Mouse (Mus musculus) heart, postnatal 0 days (tissue): ENCODE measurements at regions not wholly inside any gene's neighbourhood (a gene's known extent, or its start where the extent isn't known, plus 50 kb on each side); places are given as distances from the start of the nearest gene placed in this dataset.

Experiments
- ATAC-seq: fragments of 200-750 bp; cut with Nextera tagmentation; 2 replicates; pipeline ENCODE4 v1.8.0; 2017; ENCODE audit warnings: low read depth, moderate number of reproducible peaks, moderate library complexity; ENCODE audit not compliant: insufficient read depth
- DNase-seq: peaks from one replicate; pipeline ENCODE4 v3.0.0-alpha.2; 2016; ENCODE audit warnings: low spot score
- H3K27ac ChIP-seq: fragments of 300-500 bp; sonication (generic); 2 replicates; pipeline ENCODE4 v1.5.1; 2014; ENCODE audit warnings: low read depth, mild to moderate bottlenecking
- H3K27me3 ChIP-seq: fragments of 300-500 bp; sonication (generic); 2 replicates; pipeline ENCODE4 v1.6.1; 2014; ENCODE audit warnings: low read length, mixed read lengths; ENCODE audit not compliant: control insufficient read depth, insufficient read depth
- H3K36me3 ChIP-seq: fragments of 300-500 bp; sonication (generic); replicated peaks from 2 replicates; pipeline ENCODE4 v1.6.1; 2014; ENCODE audit warnings: low read length, mixed read lengths; ENCODE audit not compliant: control insufficient read depth, insufficient read depth
- H3K4me1 ChIP-seq: fragments of 300-500 bp; sonication (generic); 2 replicates; pipeline ENCODE4 v1.6.1; 2014; ENCODE audit warnings: antibody characterized with exemption; ENCODE audit not compliant: control insufficient read depth, insufficient read depth
- H3K4me2 ChIP-seq: fragments of 300-500 bp; sonication (generic); 2 replicates; pipeline ENCODE4 v1.6.1; 2014; ENCODE audit warnings: low read depth, mild to moderate bottlenecking, low read length, moderate library complexity
- H3K4me3 ChIP-seq: fragments of 300-500 bp; sonication (generic); 2 replicates; pipeline ENCODE4 v1.5.1; 2014; ENCODE audit warnings: low read depth, low read length
- H3K9ac ChIP-seq: fragments of 300-500 bp; sonication (generic); replicated peaks from 2 replicates; pipeline ENCODE4 v1.6.1; 2014; ENCODE audit warnings: low read depth, low read length, mixed read lengths
- H3K9me3 ChIP-seq: fragments of 300-500 bp; sonication (generic); replicated peaks from 2 replicates; pipeline ENCODE4 v1.6.1; 2016; ENCODE audit warnings: low read length; ENCODE audit not compliant: control insufficient read depth
- CTCF ChIP-seq: IDR thresholded peaks from 2 replicates; pipeline ENCODE4 v1.5.1; 2016; ENCODE audit warnings: antibody characterized with exemption, control low read depth, low read depth
- EP300 ChIP-seq: IDR thresholded peaks from 2 replicates; pipeline ENCODE4 v1.6.1; 2016; ENCODE audit warnings: antibody characterized with exemption, low read depth
- WGBS: fragments of 180-500 bp; shearing (Covaris S2); extraction: QIAGEN DNeasy Blood & Tissue Kit; methylation state at CpG from one replicate; pipeline ENCODE4 v1.1.7; 2014; 5-methylcytosine and 5-hydroxymethylcytosine counted together

DNA sequence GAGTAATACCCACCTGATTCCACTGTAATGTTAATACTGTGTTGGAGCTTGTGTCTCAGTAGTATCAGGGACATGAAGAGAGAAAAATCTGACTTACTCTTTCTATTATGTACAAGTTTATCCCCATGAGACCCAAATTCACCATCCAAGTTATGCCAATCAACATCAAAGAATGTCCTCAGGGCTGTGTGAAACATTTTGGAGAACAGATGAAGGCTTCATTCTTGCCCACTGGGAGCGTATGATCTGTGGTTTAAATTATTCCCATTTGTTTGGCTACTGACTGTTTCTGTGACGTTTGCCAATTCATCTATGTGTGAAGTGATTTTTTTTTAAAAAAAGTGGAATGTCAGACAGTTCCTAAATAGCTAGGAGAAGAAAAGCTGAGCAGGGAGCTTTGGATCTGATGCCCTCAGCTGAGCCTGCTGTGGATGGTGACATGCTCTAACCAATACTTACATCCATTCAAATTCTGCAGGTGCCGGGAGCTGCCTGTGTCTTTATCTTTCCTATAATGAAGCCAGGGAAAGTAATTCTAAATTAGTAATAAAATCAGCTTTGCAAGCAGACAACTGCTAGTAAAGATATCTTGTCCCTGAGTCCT lies 173.3 kb upstream of the Pitrm1 start:
- DNase-seq (no peak), ATAC-seq (no peak)
- no peaks in the 10 kb centered on the region for H3K36me3 ChIP-seq
- WGBS: 70% methylated on average over 3 of the region's 3 CpGs
- TF ChIP-seq CTCF (no peak), EP300 (no peak)
- no peak overlapping the region for H3K27ac ChIP-seq
- no peaks in the 10 kb centered on the region for H3K9me3 ChIP-seq
- no peak overlapping the region for H3K9ac ChIP-seq
- H3K4me3 ChIP-seq: no peak overlapping the region
- no peaks in the 10 kb centered on the region for H3K4me1 ChIP-seq
- no peaks in the 10 kb centered on the region for H3K27me3 ChIP-seq
- no peak overlapping the region for H3K4me2 ChIP-seq

DNA sequence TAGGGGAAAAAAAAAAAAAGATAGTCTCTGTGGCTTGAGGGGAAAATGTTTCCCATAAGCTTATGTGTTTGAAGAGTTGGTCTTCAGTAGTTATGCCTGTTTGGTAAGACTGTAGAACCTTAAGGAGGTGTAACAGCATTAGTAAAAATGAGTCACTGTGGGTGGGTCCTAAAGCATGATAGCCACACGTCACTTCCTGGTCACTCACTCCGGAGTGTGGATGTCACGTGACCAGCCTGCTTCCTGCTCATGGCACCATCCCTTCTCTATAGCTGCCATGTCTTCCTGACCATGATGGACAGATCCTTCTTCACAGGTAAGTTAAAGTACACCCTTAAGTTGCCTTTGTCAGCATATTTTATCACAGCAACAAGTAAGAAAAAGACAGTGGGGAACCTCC lies 170.0 kb upstream of the Pitrm1 start:
- Histone ChIP-seq H3K36me3 (no peaks in the 10 kb centered on the region), H3K4me1 (no peaks in the 10 kb centered on the region)
- 72% methylated on average over 3 of the region's 3 CpGs for WGBS

GRCm38 (mm10) chr13:6395562-6396223 lies 152.3 kb upstream of the Pitrm1 start:
- Histone ChIP-seq H3K9me3 (no peaks in the 10 kb centered on the region), H3K27ac (no peak overlapping the region), H3K9ac (no peak overlapping the region), H3K36me3 (no peaks in the 10 kb centered on the region), H3K4me1 (no peaks in the 10 kb centered on the region), H3K4me2 (no peak overlapping the region), H3K4me3 (no peak overlapping the region), H3K27me3 (no peaks in the 10 kb centered on the region)
- ATAC-seq (no peak), DNase-seq (no peak)
- 71% methylated on average over 4 of the region's 5 CpGs for WGBS
- TF ChIP-seq EP300: no peak
- TF ChIP-seq CTCF: no peak

More for the DNA sequence above, 170.0 kb upstream of the Pitrm1 start:
- Histone ChIP-seq H3K4me3 (no peak overlapping the region), H3K27ac (no peak overlapping the region), H3K9me3 (no peaks in the 10 kb centered on the region), H3K4me2 (no peak overlapping the region), H3K27me3 (no peaks in the 10 kb centered on the region), H3K9ac (no peak overlapping the region)
- ATAC-seq (no peak), DNase-seq (no peak)
- TF ChIP-seq EP300: no peak
- TF ChIP-seq CTCF: no peak

- no peak for DNase-seq
- H3K27ac ChIP-seq: no peak overlapping the region
- no peaks in the 10 kb centered on the region for H3K4me1 ChIP-seq
- TF ChIP-seq EP300 (no peak), CTCF (no peak)
- no peaks in the 10 kb centered on the region for H3K27me3 ChIP-seq
- no peaks in the 10 kb centered on the region for H3K36me3 ChIP-seq
- no peak overlapping the region for H3K4me2 ChIP-seq
- no peaks in the 10 kb centered on the region for H3K9me3 ChIP-seq
- H3K9ac ChIP-seq: no peak overlapping the region
- no peak for ATAC-seq
- no peak overlapping the region for H3K4me3 ChIP-seq
- WGBS: 97% methylated on average over 1 of the region's 1 CpGs
Measured at GRCm38 (mm10) chr13:6397648-6398047, 150.3 kb upstream of the Pitrm1 start.

- WGBS: 46% methylated on average over 4 of the region's 4 CpGs
- Histone ChIP-seq H3K9ac (no peak overlapping the region), H3K4me1 (no peaks in the 10 kb centered on the region), H3K9me3 (no peaks in the 10 kb centered on the region), H3K36me3 (no peaks in the 10 kb centered on the region), H3K27me3 (no peaks in the 10 kb centered on the region), H3K4me2 (no peak overlapping the region), H3K27ac (no peak overlapping the region), H3K4me3 (no peak overlapping the region)
- no peak for DNase-seq
- TF ChIP-seq EP300 (no peak), CTCF (no peak)
- no peak for ATAC-seq
Measured at GRCm38 (mm10) chr13:6431821-6432220, 116.1 kb upstream of the Pitrm1 start.

DNA sequence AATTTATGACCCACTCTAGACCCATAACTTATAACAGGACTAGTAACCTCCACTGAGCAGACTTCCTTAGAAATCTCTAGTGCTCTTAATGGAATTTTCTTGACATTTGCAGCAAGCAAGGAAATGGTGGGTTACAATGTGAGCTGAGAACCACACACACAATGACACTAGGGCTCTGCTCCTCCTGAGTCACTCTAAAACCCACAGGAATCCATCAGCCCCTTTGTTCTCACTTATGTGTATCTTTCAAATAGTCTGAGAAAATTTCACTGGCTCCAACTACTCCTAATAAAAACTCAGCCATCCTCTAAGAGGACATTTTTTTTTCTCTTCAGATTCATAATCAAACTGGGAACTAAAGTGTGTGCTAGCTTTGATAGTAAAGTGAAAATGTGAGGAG lies 101.0 kb upstream of the Pitrm1 start:
- Histone ChIP-seq H3K36me3 (no peaks in the 10 kb centered on the region), H3K9me3 (no peaks in the 10 kb centered on the region), H3K4me2 (no peak overlapping the region), H3K9ac (no peak overlapping the region), H3K4me3 (no peak overlapping the region), H3K27ac (no peak overlapping the region), H3K27me3 (no peaks in the 10 kb centered on the region), H3K4me1 (no peaks in the 10 kb centered on the region)
- no peak for TF ChIP-seq EP300
- no peak for TF ChIP-seq CTCF
- DNase-seq (no peak), ATAC-seq (no peak)
